Mouse (Mus musculus): Measurements from ENCODE around the gene Palm2. TPM values are rescaled to one million over a fixed set of nuclear protein-coding genes. Genes with fewer than 3 reads are reported as not detected.

Palm2 gene
- polyA plus RNA-seq, 2 experiments = 2.7 to 5.3 TPM

DNA sequence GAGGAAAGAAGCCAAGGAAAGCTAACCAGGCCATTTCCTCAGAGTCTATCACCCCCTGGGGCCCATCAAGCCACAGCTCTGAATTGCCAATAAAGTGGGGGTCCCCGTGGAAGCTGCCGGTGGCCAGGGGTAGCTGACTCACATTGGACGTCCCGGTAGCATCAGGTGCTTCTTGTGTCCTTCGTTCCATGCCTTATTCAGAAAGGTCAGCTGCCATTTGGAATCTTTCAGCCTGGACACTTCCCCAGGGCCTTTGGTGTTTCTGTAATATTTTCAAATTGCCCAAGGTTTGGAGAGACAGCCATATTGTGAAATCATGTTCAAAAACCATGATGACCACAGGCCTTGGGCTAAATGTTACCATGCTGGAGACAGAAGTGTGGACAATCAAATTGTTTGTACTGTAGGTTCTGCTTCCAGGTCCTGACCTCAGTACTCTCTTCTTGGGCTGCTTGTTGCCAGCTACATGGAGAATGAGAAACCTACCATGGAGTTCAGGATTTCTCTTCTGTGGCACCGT, 151.3 kb downstream of the Palm2 start:
- no peak for ATAC-seq (ENCODE audit: low FRiP score, low read depth)
- Histone ChIP-seq H3K36me3 (ENCODE audit: control insufficient read depth, insufficient read depth, low read length) (no peaks in the 10 kb centered on the region), H3K4me2 (replicated peaks; ENCODE audit: low read depth, low read length, severe bottlenecking) (no peak overlapping the region), H3K9ac (ENCODE audit: low read depth, low read length, severe bottlenecking) (no peak overlapping the region), H3K4me1 (ENCODE audit: control insufficient read depth, insufficient read depth, low read length) (0 out of 2 replicates have a peak, but pooled peaks cover 7% of the 10 kb centered on the region), H3K9me3 (ENCODE audit: control insufficient read depth, low read length) (no peaks in the 10 kb centered on the region), H3K4me3 (replicated peaks; ENCODE audit: low read length) (no peak overlapping the region), H3K27ac (replicated peaks; ENCODE audit: low read depth, low read length) (no peak overlapping the region), H3K27me3 (ENCODE audit: control insufficient read depth, insufficient read depth, low read length) (no peaks in the 10 kb centered on the region)
- DNase-seq (ENCODE audit: low spot score) = no peak
- TF ChIP-seq POLR2A (IDR thresholded peaks at IDR 0.05; ENCODE audit: borderline replicate concordance, extremely low read depth, insufficient read depth, insufficient read length) = no peak
- 69% methylated on average over 6 of the region's 6 CpGs for WGBS

DNA sequence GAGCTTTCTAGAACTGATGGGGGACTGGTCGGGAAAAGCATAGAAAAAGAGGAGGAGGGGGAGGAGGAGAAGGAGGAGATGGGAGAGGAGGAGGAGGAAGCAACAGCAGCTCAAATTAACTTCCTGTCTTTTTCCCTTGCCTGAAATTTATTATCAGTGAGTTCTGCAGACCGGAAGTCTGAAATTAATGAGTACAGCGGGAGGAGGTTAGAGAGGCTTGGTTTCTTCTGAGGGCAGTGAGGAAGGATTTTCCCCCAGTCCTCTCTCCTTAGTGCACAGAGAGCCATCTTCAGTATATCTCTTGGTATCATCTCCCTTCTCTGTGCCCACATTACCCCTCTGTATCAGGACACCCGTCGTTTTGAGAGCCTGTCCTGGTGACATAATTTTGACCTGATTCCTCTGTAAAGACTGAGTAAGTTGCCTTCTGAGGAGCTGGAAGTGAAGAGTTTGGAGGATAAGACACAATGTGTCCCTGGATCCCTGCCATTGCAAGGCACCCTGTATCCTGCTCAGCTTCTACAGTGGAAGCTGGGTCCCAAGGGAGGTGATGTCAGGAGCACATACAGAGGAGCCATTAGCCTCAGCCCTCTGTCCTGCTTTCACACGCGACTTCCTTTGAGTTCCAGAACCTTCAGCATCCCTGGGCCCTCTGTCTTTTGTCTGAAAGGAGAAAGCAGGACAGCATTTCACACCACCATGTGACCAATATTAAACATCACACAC, 153.0 kb downstream of the Palm2 start:
- Histone ChIP-seq H3K27ac (replicated peaks; ENCODE audit: low read depth, low read length) (no peak overlapping the region), H3K4me2 (replicated peaks; ENCODE audit: low read depth, low read length, severe bottlenecking) (no peak overlapping the region), H3K4me3 (replicated peaks; ENCODE audit: low read length) (no peak overlapping the region), H3K9ac (ENCODE audit: low read depth, low read length, severe bottlenecking) (no peak overlapping the region), H3K4me1 (ENCODE audit: control insufficient read depth, insufficient read depth, low read length) (0 out of 2 replicates have a peak, but pooled peaks cover 7% of the 10 kb centered on the region), H3K36me3 (ENCODE audit: control insufficient read depth, insufficient read depth, low read length) (no peaks in the 10 kb centered on the region), H3K9me3 (ENCODE audit: control insufficient read depth, low read length) (no peaks in the 10 kb centered on the region), H3K27me3 (ENCODE audit: control insufficient read depth, insufficient read depth, low read length) (no peaks in the 10 kb centered on the region)
- TF ChIP-seq POLR2A (IDR thresholded peaks at IDR 0.05; ENCODE audit: borderline replicate concordance, extremely low read depth, insufficient read depth, insufficient read length) = no peak
- no peak for ATAC-seq (ENCODE audit: low FRiP score, low read depth)
- no peak for DNase-seq (ENCODE audit: low spot score)
- WGBS = 55% methylated on average over 7 of the region's 7 CpGs

DNA sequence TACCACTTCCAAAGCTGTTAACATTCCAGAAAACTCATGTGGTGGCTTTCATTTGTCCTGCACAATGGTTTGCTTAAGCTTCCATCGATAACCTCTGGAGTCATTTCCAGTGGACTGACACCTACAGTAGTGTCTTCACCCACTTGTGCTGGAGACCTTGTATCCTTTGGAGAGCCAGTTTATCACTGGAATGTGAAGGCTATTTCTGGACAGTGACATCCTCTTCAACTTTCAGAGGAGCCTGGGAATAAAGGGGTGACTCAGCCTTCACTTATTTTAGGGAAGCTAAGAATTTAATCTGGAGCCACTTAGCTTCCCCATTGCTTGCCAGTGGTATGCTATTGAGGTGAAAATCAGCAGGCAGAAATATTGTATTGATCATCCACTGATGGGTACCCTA, 154.3 kb downstream of the Palm2 start:
- no peak for DNase-seq (ENCODE audit: low spot score)
- 94% methylated on average over 1 of the region's 1 CpGs for WGBS
- H3K36me3 ChIP-seq (ENCODE audit: control insufficient read depth, insufficient read depth, low read length) = no peaks in the 10 kb centered on the region
- H3K27me3 ChIP-seq (ENCODE audit: control insufficient read depth, insufficient read depth, low read length) = no peaks in the 10 kb centered on the region
- H3K4me2 ChIP-seq (replicated peaks; ENCODE audit: low read depth, low read length, severe bottlenecking) = no peak overlapping the region
- H3K4me3 ChIP-seq (replicated peaks; ENCODE audit: low read length) = no peak overlapping the region
- TF ChIP-seq POLR2A (IDR thresholded peaks at IDR 0.05; ENCODE audit: borderline replicate concordance, extremely low read depth, insufficient read depth, insufficient read length) = no peak
- H3K9ac ChIP-seq (ENCODE audit: low read depth, low read length, severe bottlenecking) = no peak overlapping the region
- H3K9me3 ChIP-seq (ENCODE audit: control insufficient read depth, low read length) = no peaks in the 10 kb centered on the region
- 0 out of 2 replicates have a peak, but pooled peaks cover 10% of the 10 kb centered on the region for H3K4me1 ChIP-seq (ENCODE audit: control insufficient read depth, insufficient read depth, low read length)
- no peak overlapping the region for H3K27ac ChIP-seq (replicated peaks; ENCODE audit: low read depth, low read length)
- no peak for ATAC-seq (ENCODE audit: low FRiP score, low read depth)

- no peak for ATAC-seq (ENCODE audit: low FRiP score, low read depth)
- 0 out of 2 replicates have a peak, but pooled peaks cover 2% of the 10 kb centered on the region for H3K4me1 ChIP-seq (ENCODE audit: control insufficient read depth, insufficient read depth, low read length)
- H3K27me3 ChIP-seq (ENCODE audit: control insufficient read depth, insufficient read depth, low read length) = no peaks in the 10 kb centered on the region
- no peak overlapping the region for H3K4me3 ChIP-seq (replicated peaks; ENCODE audit: low read length)
- no peak overlapping the region for H3K4me2 ChIP-seq (replicated peaks; ENCODE audit: low read depth, low read length, severe bottlenecking)
- H3K36me3 ChIP-seq (ENCODE audit: control insufficient read depth, insufficient read depth, low read length) = no peaks in the 10 kb centered on the region
- no peak overlapping the region for H3K27ac ChIP-seq (replicated peaks; ENCODE audit: low read depth, low read length)
- WGBS = 84% methylated on average over 4 of the region's 4 CpGs
- TF ChIP-seq POLR2A (IDR thresholded peaks at IDR 0.05; ENCODE audit: borderline replicate concordance, extremely low read depth, insufficient read depth, insufficient read length) = no peak
- no peak overlapping the region for H3K9ac ChIP-seq (ENCODE audit: low read depth, low read length, severe bottlenecking)
- no peak for DNase-seq (ENCODE audit: low spot score)
- H3K9me3 ChIP-seq (ENCODE audit: control insufficient read depth, low read length) = no peaks in the 10 kb centered on the region
These were observed 158.7 kb downstream of the Palm2 start for GRCm38 (mm10) chr4:57592751-57593150.

DNA sequence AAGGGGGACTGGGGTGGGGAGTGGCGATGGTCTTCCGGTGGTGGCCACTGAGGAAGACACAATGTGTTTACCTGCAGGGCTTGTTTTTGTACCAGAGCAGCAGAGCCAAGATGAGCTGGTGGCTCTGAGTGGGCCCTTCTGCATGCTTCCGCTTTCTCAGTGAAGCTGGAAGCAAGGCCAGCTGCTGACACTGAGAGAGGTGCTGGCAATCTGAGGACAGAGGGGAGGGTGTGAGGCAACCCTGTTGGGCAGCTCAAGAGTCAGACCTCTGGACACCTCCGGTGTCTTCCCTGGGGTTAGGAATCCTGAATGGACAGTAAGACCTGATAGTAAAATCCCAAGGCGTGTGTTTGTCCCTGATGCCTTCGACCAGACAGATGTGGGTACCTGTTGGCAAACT, 165.9 kb downstream of the Palm2 start:
- no peaks in the 10 kb centered on the region for H3K9me3 ChIP-seq (ENCODE audit: control insufficient read depth, low read length)
- no peak overlapping the region for H3K9ac ChIP-seq (ENCODE audit: low read depth, low read length, severe bottlenecking)
- no peak for DNase-seq (ENCODE audit: low spot score)
- WGBS = 93% methylated on average over 6 of the region's 6 CpGs
- no peaks in the 10 kb centered on the region for H3K4me1 ChIP-seq (ENCODE audit: control insufficient read depth, insufficient read depth, low read length)
- no peak overlapping the region for H3K4me2 ChIP-seq (replicated peaks; ENCODE audit: low read depth, low read length, severe bottlenecking)
- no peak overlapping the region for H3K27ac ChIP-seq (replicated peaks; ENCODE audit: low read depth, low read length)
- no peak for TF ChIP-seq POLR2A (IDR thresholded peaks at IDR 0.05; ENCODE audit: borderline replicate concordance, extremely low read depth, insufficient read depth, insufficient read length)
- no peak overlapping the region for H3K4me3 ChIP-seq (replicated peaks; ENCODE audit: low read length)
- no peaks in the 10 kb centered on the region for H3K27me3 ChIP-seq (ENCODE audit: control insufficient read depth, insufficient read depth, low read length)
- ATAC-seq (ENCODE audit: low FRiP score, low read depth) = no peak
- no peaks in the 10 kb centered on the region for H3K36me3 ChIP-seq (ENCODE audit: control insufficient read depth, insufficient read depth, low read length)

All from limb, embryonic 14.5 days (tissue).